Mouse (Mus musculus): ENCODE measurements at regions not wholly inside any gene's neighbourhood (a gene's known extent, or its start where the extent isn't known, plus 50 kb on each side); places are given as distances from the start of the nearest gene placed in this dataset.

DNA sequence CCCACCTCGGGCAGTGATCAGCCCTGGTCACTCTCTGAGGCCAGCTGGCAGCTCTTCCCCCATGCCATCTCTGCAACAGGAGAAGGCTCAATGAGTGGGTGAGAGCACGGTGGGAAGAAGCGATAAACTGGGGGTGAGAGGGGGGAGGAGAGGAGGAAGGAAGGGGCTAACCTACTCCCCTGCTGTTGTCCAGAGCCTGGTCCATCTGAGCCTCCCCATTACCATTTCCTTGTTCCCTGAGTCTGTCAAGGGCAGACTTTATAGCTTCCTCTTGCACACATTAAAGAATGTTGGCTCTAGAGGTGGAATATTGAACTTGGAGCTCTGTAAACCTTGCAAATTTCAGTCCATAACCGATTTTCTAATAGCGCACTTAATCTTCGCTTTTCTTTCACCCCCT is 136.8 kb downstream of the Mtx2 start:
- no peak for TF ChIP-seq POLR2A (IDR thresholded peaks at IDR 0.05; ENCODE audit: borderline replicate concordance, insufficient read depth, low read length)
- TF ChIP-seq CTCF (IDR thresholded peaks at IDR 0.05; ENCODE audit: borderline replicate concordance, insufficient read depth, low read depth, low read length), result no peak
